Mouse (Mus musculus) spleen, postnatal 36 days (tissue): ENCODE results near the gene Gm47841.

Source experiments
- DNase-seq, 2 experiments: peaks; one replicate each; pipeline ENCODE4 v3.0.0; 2022; ENCODE audit warnings: low spot score in 2 of 2, mixed read lengths in 1 of 2

Gene Gm47841

GRCm38 (mm10) chr15:101074067-101074466 is 26.9 kb upstream of the Gm47841 start:
- DNase-seq = no peak

DNA sequence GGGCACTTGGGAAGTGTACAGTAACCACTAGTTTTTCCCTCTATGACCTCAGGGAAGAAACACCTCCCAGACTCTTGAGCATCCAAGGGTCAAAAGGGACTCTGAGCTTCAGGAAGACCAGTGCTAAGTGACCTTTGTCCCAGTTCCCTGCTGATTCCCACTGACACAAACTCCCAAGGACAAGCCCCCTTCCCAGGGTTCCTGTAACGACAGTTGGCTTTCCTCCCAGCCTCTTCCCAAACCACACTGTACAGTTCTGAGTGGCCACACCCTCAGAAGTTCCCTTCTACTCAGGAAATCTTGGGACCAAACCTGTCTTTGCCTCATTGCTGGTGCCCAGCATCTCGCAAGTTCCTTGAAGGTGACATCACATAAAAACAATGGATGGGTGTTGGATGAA is 25.5 kb upstream of the Gm47841 start:
- no peak for DNase-seq

GRCm38 (mm10) chr15:101070762-101071161 is 23.6 kb upstream of the Gm47841 start:
- DNase-seq = no peak

DNA sequence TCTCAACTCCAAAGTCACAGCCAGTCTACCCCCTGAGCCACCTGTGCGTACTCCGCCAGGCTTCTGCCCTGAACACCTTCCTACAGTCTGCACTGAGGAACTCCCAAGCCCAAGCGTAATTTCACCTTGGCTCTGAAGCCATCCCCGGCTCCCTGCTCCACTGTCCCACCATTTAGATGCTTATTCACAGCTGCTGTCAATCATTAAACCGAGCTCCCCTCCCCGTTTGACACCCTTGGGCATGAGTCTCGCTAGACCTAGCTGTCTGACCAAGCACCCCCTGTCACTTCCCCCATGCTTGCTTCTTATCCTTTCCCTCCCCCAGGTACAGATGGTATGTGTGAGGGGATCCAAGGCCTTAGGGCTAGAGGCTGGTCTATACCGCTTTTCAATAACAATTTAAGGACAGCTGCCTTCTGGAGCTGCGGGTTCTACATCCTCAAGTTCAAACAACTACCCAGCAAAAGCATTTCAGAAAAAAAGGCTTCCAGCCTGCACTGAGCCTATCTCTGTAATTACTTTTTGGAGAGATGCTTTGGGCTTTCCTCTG is 22.5 kb upstream of the Gm47841 start:
- DNase-seq = no peak

DNA sequence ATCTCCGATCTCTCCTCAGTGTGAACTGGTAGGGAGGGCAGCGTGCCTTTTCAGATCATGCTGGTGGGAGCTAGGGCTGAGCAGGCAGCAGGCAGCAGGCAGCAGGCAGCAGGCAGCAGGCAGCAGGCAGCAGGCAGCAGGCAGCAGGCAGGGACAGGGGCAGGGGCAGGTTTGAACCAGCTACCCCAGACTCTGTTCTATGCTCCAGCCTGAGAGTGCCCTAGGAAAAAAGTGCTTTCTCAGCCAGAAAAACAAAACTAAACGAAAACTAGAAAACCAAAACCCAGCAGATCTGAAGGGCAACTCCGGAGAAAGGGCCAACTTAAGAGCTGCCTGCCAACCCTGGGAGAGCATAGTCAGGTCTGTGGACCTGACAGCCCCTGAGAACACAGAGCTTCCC is 21.5 kb upstream of the Gm47841 start:
- DNase-seq = no peak

DNA sequence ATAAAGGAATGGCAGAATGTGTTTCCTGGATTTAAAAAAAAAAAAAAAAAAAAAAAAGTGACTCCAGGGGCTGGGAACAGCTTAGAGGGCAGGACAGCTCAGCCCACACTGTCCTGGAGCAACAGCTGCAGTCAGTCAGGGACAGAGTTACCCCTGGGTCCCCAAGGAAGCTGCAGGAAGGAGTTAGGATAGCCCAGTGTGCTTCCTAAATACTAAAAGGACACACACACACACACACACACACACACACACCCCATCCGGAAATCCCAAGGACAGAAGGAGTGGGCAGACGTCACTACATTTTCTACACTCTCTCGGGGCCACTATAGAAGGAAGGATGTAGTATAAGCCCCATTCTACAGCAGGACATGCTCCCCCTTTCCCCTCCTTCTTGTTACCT is 20.8 kb upstream of the Gm47841 start:
- no peak for DNase-seq

- DNase-seq = no peak
Observed at GRCm38 (mm10) chr15:101066920-101067696, 19.9 kb upstream of the Gm47841 start.

DNA sequence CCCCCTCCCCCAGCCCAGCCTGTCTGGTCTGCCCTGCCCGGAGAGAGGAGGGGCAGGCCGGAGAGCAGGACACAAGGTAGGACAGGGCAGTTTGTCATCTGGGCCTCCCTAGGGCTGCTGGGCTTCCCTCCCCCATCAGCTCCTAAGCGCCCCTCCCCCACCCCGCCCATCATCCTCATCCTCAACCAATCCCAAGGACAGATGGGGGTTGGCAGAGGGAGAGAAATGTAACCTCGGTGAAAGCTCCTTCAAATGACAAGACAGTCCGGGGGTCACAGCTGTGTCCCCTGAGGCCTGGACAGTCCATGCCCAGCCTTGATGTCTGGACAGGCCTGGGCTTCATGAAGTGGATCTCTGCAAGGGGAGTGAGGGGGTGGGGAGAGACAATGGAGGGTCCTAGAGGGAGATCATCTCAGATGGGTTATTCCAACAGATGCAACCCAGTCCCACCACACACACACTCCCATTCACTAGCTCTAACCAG is 19.2 kb upstream of the Gm47841 start:
- DNase-seq = no peak

DNA sequence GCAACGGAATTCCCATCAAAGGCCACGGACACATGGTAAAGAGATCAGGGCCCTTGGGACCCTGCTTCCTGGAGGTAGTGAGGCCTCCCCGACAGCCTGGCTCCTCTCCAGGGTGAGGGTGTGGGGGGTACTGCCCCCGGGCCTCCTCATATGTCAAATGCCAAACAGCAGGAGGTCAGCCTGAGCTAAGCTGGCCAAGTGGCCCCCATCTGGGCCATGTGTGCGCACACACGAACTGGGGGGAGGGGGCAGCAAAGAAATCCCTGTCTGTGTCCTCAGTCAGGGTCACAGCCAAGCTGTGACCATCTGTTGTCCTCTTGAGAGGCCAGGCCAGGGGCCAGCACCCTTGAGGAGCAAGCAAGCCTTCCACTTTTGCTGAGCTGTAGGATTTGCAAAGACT is 17.9 kb upstream of the Gm47841 start:
- DNase-seq = no peak

- DNase-seq = no peak
Observed at GRCm38 (mm10) chr15:101060280-101060852, 13.2 kb upstream of the Gm47841 start.

GRCm38 (mm10) chr15:101059570-101060279 is 12.5 kb upstream of the Gm47841 start:
- no peak for DNase-seq

DNA sequence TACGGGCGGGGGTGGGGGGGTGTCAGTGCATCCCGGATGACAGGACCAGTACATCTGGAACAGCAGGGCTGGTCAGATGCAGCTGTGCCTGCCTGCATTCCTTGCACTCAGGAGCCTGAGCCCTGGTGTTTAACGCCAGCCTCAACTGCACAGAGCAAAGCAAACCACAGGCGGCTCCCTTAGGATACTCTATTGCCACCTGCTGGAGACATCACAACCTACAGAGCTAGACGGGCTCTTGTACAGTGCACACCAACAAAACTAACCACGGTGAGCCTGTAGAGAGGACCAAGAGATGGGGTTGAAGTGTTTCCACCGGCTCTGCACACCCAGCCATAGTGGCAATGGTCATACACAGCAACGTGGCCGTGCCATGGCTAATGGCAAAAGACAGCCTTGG is 9.0 kb upstream of the Gm47841 start:
- DNase-seq = no peak

GRCm38 (mm10) chr15:101054541-101054940 is 7.3 kb upstream of the Gm47841 start:
- no peak for DNase-seq

DNA sequence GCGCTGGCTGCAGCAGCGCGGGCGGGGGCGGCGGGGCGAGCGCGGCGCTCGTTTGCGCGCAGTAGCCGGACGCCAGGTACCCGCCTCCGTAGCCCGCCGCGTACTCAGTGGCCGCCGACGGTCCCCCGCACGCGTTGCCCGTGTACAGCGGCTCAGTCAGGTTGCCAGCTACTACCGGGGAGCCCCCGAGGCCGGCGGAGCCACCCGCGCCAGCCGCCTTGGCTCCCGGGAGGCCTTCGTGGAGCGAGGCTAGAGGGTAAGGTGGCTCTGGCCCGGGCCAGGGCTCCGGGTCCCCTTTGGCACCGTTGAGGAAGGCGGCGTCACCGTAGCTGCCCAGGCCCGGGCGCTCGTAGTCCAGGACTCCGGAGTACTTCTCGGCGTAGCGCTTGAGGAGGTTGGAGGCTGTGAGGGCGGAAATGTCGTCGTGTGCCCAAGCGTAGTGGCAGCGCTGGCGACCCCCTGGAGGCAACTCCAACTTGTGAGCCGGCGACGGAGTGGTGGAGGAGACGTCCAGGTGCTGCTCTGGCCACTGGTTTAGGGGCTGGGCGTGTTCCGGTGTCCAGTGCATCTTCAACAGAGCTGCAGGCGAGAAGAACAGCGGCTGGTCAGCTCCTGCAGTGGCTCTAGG is 6.7 kb upstream of the Gm47841 start:
- DNase-seq = no peak

DNA sequence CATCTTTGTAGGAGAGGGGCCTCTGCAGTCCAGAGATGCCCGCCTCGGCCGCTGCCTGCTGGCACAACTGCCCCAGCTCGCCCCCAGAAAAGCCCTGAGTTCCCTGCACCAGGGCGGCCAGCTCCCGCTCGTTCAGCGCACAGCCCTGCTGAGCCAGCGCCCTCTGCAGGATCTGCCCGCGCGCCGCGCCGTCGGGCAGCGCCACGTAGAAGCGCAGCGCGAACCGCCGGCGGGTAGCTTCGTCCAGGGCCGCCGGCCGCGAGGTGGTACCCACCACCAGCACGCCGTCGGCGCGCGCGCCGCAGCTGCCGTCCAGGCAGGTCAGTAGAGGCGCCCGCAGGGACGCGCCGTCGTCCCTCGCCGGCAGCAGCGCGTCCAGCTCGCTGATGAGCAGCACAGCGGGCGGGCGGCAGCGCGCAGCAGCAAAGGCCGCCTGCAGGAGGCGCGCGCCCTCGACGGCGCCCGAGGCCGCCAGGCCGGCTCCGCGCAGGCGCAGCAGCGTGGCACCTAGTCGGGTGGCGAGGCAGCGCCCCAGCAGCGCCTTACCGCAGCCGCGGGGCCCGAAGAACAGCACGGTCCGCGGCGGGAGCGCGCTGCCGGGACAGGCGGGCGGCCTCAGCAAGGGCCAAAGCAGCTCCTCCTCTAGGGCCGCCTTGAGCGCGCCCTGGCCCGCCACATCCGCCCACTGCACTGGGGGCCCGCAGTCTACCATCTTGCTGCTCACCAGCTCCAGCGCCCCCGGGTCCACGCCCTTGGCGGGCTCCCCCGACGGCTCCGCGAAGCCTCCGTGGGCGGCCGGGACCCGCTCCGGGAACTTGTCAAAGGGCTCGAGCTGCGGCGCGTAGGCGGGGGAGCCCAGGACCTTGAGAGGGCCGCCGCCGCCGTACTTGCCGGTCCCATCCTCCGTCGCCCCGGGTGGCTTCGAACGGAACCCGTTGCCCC is 5.6 kb upstream of the Gm47841 start:
- DNase-seq = no peak

GRCm38 (mm10) chr15:101051869-101052268 is 4.7 kb upstream of the Gm47841 start:
- no peak for DNase-seq

- DNase-seq = no peak
Observed at GRCm38 (mm10) chr15:101048338-101048896, 1.2 kb upstream of the Gm47841 start.

- no peak for DNase-seq
Observed at GRCm38 (mm10) chr15:101046527-101047193, 537 bp downstream of the Gm47841 start.

- DNase-seq = no peak
Observed at GRCm38 (mm10) chr15:101046039-101046526, 1.1 kb downstream of the Gm47841 start.

GRCm38 (mm10) chr15:101044531-101044930 is 2.7 kb downstream of the Gm47841 start:
- no peak for DNase-seq
